Mouse (Mus musculus): ENCODE measurements around the gene Cmtm8.

Gene Cmtm8

DNA sequence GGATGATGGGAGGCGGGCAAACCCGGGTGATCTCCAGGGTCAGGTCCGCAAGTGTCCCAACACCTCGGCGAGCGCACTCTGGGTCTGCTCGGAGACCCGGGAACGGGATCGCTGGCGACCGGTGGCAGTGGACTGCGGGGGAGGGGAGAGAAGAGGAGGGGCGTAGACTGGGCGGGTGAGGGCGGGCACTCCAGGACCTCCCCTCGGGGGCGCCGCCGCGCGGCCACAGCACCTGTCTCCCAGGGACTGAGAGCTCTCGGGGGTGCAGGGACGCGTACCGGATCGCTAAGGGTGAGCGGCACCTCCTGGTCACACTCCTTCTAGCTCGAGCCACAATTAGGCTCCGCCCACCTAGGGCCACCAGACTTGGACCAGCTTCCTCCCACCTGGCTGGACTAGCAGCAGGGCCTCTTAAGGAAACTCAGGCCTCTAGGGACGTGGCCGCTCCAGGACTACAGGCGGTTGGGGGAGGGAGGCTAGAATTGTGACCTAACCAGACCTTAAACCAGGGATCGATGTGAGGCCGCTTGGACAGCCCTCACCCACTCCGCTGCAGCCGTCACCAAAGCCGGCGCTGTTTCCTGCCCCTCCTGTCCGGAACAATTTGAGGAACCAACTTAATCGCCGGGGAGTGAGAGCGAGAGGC lies at the start of gene Cmtm8:
TSS of gene Cmtm8 (minus strand) at position 140 of the 646 bp plus-strand sequence.
- peak; percentile 51 for DNase-seq (ENCODE audit: low read depth, low spot score)

- no peak for DNase-seq (ENCODE audit: low read depth, low spot score)
Measured at GRCm38 (mm10) chr9:114892974-114893373, 49.0 kb upstream of the Cmtm8 start.

GRCm38 (mm10) chr9:114890377-114890776 lies 46.4 kb upstream of the Cmtm8 start:
- no peak for DNase-seq (ENCODE audit: low read depth, low spot score)

DNA sequence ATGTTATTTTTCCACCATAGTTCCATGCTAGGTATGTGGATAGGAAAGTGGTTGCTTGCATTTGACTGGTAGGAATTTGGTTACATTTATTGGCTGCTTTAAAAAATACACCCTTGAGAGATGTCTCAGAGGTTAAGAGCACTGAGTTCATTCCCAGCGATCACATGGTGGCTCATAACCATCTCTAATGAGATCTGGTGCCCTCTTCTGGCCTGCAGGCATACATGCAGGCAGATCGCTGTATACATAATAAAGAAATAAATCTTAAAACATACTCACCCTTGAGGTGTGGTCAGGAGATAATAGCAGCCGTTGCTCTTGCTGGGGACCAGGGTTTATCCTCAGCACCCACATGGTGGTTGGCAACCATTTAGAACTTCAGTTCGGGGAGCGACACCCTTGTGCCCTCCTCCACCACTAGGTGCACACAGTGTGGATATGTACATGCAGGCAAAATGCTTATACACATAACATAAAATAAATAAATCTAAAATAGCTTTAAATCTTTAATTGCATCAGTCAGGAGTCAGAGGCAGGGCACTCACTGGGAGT lies 45.0 kb upstream of the Cmtm8 start:
- no peak for DNase-seq (ENCODE audit: low read depth, low spot score)

- DNase-seq (ENCODE audit: low read depth, low spot score): peak; percentile 49
Measured at GRCm38 (mm10) chr9:114887699-114888098, 43.7 kb upstream of the Cmtm8 start.

- no peak for DNase-seq (ENCODE audit: low read depth, low spot score)
Measured at GRCm38 (mm10) chr9:114885991-114886662, 42.2 kb upstream of the Cmtm8 start.

DNA sequence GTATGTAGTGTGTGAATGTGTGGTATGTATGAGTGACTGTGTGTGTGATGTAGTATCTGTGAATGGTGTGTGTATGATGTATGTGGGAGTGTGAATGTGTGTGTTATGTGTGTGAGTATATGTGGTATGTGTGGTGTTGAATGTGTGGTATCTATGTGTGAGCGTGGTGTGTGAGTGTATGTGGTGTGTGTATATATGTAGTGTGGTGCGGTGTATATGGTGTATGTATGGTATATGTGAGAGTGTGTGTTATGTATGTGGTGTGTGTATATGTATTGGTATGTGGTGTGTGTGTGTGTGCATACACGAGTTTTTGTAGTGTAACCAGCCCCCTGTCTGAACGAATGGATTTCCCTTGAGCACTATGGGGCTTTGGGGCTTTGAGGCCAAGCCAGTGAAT lies 41.6 kb upstream of the Cmtm8 start:
- DNase-seq (ENCODE audit: low read depth, low spot score): no peak

DNA sequence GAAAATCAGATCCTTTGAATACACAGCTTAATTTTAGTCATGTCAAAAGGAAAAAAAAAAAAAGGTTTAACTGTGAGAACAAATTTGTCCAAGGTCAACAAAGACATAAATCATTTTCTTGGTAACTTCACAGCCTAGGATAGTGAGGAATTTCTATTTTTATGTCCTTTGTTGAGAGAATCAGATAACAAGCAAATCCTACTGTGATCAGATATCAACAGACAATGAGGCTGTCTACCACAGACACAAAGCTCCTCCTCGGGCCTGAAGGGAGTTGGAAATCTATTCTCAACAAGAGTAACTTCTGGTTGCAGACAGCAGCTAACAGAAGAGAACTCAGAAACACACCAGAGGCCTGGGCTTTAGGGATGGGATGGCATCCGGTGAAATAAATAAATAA lies 38.0 kb upstream of the Cmtm8 start:
- no peak for DNase-seq (ENCODE audit: low read depth, low spot score)

- no peak for DNase-seq (ENCODE audit: low read depth, low spot score)
Measured at GRCm38 (mm10) chr9:114855327-114855726, 11.4 kb upstream of the Cmtm8 start.

- DNase-seq (ENCODE audit: low read depth, low spot score): no peak
Measured at GRCm38 (mm10) chr9:114854686-114855085, 10.7 kb upstream of the Cmtm8 start.

GRCm38 (mm10) chr9:114853336-114853735 lies 9.4 kb upstream of the Cmtm8 start:
- DNase-seq (ENCODE audit: low read depth, low spot score): no peak

DNA sequence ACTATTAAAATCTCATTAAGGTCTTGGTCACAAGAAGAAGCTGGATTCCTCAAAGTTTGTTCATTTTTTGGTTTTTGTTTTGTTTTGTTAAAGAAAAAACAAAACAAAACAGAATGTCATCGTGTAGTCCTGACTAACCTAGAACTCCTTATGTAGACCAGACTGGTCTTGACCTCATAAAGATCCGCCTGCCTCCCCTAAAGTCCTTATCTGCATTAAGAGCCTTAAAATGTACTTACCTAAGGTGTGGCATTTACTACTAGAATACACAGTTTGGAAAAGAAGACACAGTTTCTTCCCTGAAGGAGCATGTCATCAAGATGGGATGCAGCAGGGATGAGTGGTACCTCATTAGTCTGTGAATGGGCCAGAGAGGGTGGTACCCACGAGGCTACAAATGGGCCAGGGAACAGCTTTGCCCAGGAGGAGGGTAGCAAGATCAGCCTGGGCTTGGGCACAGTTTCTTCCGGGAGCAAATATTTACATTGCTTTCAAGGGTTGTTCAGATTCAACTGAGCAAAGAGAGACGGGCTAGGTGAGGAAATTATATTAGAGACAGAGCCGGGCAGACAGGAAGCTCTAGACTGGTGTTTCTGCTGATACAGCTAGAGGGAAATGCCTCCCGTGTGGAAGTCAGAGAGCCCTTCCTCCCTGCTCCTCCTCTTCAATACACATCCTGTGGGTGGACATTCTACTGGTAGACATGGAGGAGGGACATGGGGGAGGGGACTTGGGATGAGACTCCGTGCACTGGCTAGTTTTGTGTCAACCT lies 7.6 kb upstream of the Cmtm8 start:
- DNase-seq (ENCODE audit: low read depth, low spot score): no peak

DNA sequence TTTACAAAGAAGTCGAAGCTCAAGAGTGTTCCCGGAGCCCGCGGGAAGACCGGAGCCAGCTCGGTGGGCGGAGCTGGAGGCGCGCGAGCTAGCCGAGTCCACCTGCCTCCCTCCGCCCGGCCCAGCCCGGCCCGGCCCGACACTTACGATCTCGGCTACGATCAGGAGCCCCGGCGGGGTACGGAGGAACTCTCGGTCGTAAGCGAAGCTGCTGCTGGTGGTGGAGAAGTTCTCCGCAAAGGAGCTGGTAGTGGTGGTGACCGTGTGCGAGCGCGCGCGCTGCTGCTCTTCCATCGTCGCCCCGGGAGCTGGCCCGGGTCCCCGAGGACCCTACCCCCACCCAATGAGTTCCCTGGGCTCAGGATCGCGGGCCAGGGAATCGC lies 331 bp downstream of the Cmtm8 start:
- DNase-seq (ENCODE audit: low read depth, low spot score): peak; percentile 44

DNA sequence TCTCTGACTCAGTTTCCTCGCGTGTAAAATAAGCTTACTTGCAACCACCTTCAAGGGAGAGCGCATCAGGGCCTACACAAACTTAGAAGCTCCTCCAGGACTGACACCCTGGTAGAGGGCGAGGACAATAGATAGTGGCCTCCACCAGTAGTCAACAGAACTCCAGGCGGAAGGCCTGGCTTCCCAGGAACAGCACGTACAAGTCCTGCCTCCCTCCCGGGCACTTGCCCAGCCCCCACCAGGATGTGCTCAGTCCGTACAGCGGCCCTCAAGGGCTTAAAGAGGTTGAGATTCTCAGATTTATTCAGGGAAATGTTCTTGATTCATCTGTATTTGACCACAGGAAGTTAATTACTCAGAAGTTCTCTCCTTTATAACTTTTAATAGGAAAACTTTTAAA lies 1.1 kb downstream of the Cmtm8 start:
- no peak for DNase-seq (ENCODE audit: low read depth, low spot score)

DNA sequence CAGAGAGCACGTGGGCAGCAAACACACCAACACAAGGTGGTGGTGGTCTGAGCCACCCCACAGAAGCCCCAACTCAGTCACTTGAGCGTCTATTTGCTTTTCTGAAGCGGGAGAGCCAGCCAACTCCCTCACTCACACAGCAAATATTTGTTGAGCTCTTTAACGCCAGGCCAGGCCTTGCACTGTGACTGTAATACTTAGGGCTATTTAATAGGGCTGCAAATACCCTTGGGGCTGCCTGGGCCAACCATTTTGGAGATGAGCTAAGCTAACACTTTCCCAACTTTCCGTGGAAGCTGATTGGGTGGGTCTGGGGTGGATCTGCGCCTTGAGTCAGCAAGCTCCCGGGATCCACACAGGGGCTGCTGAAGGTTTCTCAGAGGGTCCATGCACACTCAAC lies 1.7 kb downstream of the Cmtm8 start:
- no peak for DNase-seq (ENCODE audit: low read depth, low spot score)

- DNase-seq (ENCODE audit: low read depth, low spot score): no peak
Measured at GRCm38 (mm10) chr9:114838870-114839269, 5.1 kb downstream of the Cmtm8 start.

DNA sequence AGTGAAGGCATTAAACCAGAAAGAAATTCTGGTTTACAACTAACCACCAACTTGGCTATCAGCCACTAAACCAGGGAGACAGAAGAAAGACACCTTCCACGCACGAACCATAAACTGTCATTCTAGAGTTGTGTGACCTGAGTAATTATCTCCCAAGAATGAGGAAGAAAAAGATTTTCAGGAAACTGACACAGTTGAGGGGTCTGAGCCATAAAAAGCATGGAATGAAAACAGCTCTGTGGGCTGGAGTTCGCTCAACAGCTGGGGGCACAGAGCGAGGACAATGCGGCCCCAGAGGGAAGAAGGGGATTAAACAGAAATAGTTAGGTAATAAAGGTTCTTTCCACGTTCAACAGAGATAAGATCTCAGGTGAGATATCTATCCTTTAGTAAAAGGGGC lies 12.4 kb downstream of the Cmtm8 start:
- no peak for DNase-seq (ENCODE audit: low read depth, low spot score)

DNA sequence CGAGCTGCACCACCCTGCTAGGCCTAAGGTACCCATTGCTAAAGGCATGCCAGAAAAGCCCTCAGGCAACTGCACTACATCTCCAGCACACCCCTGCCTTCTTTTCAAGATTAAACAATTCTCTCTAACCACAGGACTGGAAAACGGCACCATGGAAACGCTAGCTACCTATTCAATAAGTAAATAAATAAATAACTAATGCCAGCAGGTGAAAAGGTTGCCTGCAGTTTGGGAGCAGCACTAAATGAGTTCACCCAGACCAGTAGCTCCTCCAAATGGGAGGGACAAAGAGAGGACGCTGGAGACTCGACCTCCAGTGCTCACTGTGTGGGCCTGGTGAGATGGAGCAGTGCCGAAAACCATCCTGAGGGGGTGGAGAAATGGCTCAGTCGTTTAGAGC lies 13.6 kb downstream of the Cmtm8 start:
- DNase-seq (ENCODE audit: low read depth, low spot score): no peak

GRCm38 (mm10) chr9:114829669-114830068 lies 14.3 kb downstream of the Cmtm8 start:
- DNase-seq (ENCODE audit: low read depth, low spot score): no peak

GRCm38 (mm10) chr9:114828377-114828776 lies 15.6 kb downstream of the Cmtm8 start:
- no peak for DNase-seq (ENCODE audit: low read depth, low spot score)

GRCm38 (mm10) chr9:114827242-114827852 lies 16.6 kb downstream of the Cmtm8 start:
- no peak for DNase-seq (ENCODE audit: low read depth, low spot score)

DNA sequence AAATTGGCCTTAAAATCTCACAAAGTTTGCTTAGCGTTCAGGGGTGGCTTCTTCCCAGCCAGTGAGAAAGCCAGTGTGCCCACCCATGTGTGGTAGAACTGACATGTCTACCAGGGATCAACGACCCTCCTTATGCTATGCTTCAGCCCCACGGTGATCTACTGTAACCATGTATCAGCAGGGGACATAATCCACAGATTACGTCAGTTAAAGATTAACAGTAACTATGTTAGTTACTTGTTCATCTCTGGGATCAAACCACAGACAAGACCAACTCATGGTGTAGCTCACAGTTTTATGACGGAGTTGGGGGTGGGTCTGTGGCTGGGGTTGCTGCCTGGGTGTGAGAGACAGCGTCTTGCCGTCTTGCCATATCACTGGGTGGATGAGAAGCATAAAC lies 19.8 kb downstream of the Cmtm8 start:
- no peak for DNase-seq (ENCODE audit: low read depth, low spot score)

All from CD4-positive, CD25-positive, alpha-beta regulatory T cell, adult 2 months (primary cell).